Mouse (Mus musculus): ENCODE measurements at regions not wholly inside any gene's neighbourhood (a gene's known extent, or its start where the extent isn't known, plus 50 kb on each side); places are given as distances from the start of the nearest gene placed in this dataset.
"Not testable (repeated sequence)": the region's sequence is repeated elsewhere in the genome, so short reads cannot be mapped to it uniquely, and the experiment has no call there.

- Histone ChIP-seq H3K4me3 (replicated peaks in 1 of 3; ENCODE audit: low read depth in 2 of 3, low read length in 2 of 3, poor library complexity in 1 of 3) (peak overlapping the region in 2 of 3 experiments; percentile 22 to 32), H3K27ac (ENCODE audit: insufficient read depth, low read depth) (peak overlapping the region; percentile 18; the same call in 1 of the 2 replicates), H3K9ac (ENCODE audit: insufficient read depth, low read depth) (peak overlapping the region; percentile 32; the same call in 1 of the 2 replicates), H3K4me1 (ENCODE audit: control insufficient read depth in 1 of 2, insufficient read depth in 2 of 2) (peaks cover 9 to 15% of the 10 kb centered on the region in 2 experiments), H3K4me2 (ENCODE audit: insufficient read depth, low read depth, poor library complexity, severe bottlenecking) (peak overlapping the region; percentile 54)
- H3K79me2 ChIP-seq (replicated peaks; ENCODE audit: control insufficient read depth, extremely low read depth, insufficient read depth, poor library complexity, severe bottlenecking); in situ Hi-C loops (cut with MboI; ENCODE audit: low pct_ligation_motif_present, low pct_unique_long_range_greater_than_20kb, low sequenced_read_pairs); H3K36me3 ChIP-seq (replicated peaks in 1 of 2; ENCODE audit: control insufficient read depth in 1 of 2, insufficient read depth in 1 of 2, low read length in 1 of 2); H3K9me3 ChIP-seq (replicated peaks; ENCODE audit: low read length); H3K27me3 ChIP-seq (replicated peaks); dilution Hi-C loops (cut with MboI; ENCODE audit: extremely low pct_ligation_motif_present, extremely low pct_unique_long_range_greater_than_20kb, low sequenced_read_pairs): not testable (repeated sequence)
- TF ChIP-seq NRF1 (IDR thresholded peaks at IDR 0.05; ENCODE audit: low read depth, low read length): peak; percentile 81
- TF ChIP-seq MYC (IDR thresholded peaks at IDR 0.05; ENCODE audit: low read depth, low read length): 0 out of 2 replicates have a peak, but pooled peaks have one; percentile 36
- TF ChIP-seq TCF12 (IDR thresholded peaks at IDR 0.05; ENCODE audit: low read depth, low read length): 0 out of 2 replicates have a peak, but pooled peaks have one; percentile 24
- TF ChIP-seq CTCF (conservative IDR thresholded peaks at IDR 0.05 in 1 of 2, IDR thresholded peaks at IDR 0.05 in 1 of 2; ENCODE audit: low read depth in 2 of 2, low read length in 2 of 2): peak; percentile 29 to 82; a peak in 3 of 4 replicates
- peak; percentile 25 for TF ChIP-seq RAD21 (IDR thresholded peaks at IDR 0.05; ENCODE audit: low read depth, low read length)
- peak; percentile 58 for TF ChIP-seq SMC3 (IDR thresholded peaks at IDR 0.05; ENCODE audit: low read depth, low read length)
- DNase-seq (ENCODE audit: extremely low read depth): peak; percentile 87
Measured at GRCm38 (mm10) chr10:86636953-86637376, 68.3 kb downstream of the Hsp90b1 start.

GRCm38 (mm10) chr10:86636515-86636914 lies 68.8 kb downstream of the Hsp90b1 start:
- dilution Hi-C loops (cut with MboI; ENCODE audit: extremely low pct_ligation_motif_present, extremely low pct_unique_long_range_greater_than_20kb, low sequenced_read_pairs); H3K4me3 ChIP-seq (replicated peaks in 1 of 3; ENCODE audit: low read depth in 2 of 3, low read length in 2 of 3, poor library complexity in 1 of 3); H3K79me2 ChIP-seq (replicated peaks; ENCODE audit: control insufficient read depth, extremely low read depth, insufficient read depth, poor library complexity, severe bottlenecking); H3K36me3 ChIP-seq (replicated peaks in 1 of 2; ENCODE audit: control insufficient read depth in 1 of 2, insufficient read depth in 1 of 2, low read length in 1 of 2); in situ Hi-C loops (cut with MboI; ENCODE audit: low pct_ligation_motif_present, low pct_unique_long_range_greater_than_20kb, low sequenced_read_pairs); H3K9me3 ChIP-seq (replicated peaks; ENCODE audit: low read length); H3K27me3 ChIP-seq (replicated peaks); DNase-seq (ENCODE audit: extremely low read depth); H3K27ac ChIP-seq (ENCODE audit: insufficient read depth, low read depth): not testable (repeated sequence)
- Histone ChIP-seq H3K9ac (ENCODE audit: insufficient read depth, low read depth) (0 out of 2 replicates have a peak overlapping the region, but pooled peaks have one; percentile 14), H3K4me2 (ENCODE audit: insufficient read depth, low read depth, poor library complexity, severe bottlenecking) (peak overlapping the region; percentile 54), H3K4me1 (ENCODE audit: control insufficient read depth in 1 of 2, insufficient read depth in 2 of 2) (peaks cover 9 to 15% of the 10 kb centered on the region in 2 experiments)

- H3K4me3 ChIP-seq (replicated peaks in 1 of 3; ENCODE audit: low read depth in 2 of 3, low read length in 2 of 3, poor library complexity in 1 of 3); DNase-seq (ENCODE audit: extremely low read depth); H3K27me3 ChIP-seq (replicated peaks); H3K79me2 ChIP-seq (replicated peaks; ENCODE audit: control insufficient read depth, extremely low read depth, insufficient read depth, poor library complexity, severe bottlenecking); H3K9ac ChIP-seq (ENCODE audit: insufficient read depth, low read depth); H3K36me3 ChIP-seq (replicated peaks in 1 of 2; ENCODE audit: control insufficient read depth in 1 of 2, insufficient read depth in 1 of 2, low read length in 1 of 2); H3K4me1 ChIP-seq (ENCODE audit: control insufficient read depth in 1 of 2, insufficient read depth in 2 of 2); in situ Hi-C loops (cut with MboI; ENCODE audit: low pct_ligation_motif_present, low pct_unique_long_range_greater_than_20kb, low sequenced_read_pairs); dilution Hi-C loops (cut with MboI; ENCODE audit: extremely low pct_ligation_motif_present, extremely low pct_unique_long_range_greater_than_20kb, low sequenced_read_pairs); H3K27ac ChIP-seq (ENCODE audit: insufficient read depth, low read depth); H3K9me3 ChIP-seq (replicated peaks; ENCODE audit: low read length); H3K4me2 ChIP-seq (ENCODE audit: insufficient read depth, low read depth, poor library complexity, severe bottlenecking): not testable (repeated sequence)
Measured at GRCm38 (mm10) chr10:86626734-86627133, 78.6 kb downstream of the Hsp90b1 start.

DNA sequence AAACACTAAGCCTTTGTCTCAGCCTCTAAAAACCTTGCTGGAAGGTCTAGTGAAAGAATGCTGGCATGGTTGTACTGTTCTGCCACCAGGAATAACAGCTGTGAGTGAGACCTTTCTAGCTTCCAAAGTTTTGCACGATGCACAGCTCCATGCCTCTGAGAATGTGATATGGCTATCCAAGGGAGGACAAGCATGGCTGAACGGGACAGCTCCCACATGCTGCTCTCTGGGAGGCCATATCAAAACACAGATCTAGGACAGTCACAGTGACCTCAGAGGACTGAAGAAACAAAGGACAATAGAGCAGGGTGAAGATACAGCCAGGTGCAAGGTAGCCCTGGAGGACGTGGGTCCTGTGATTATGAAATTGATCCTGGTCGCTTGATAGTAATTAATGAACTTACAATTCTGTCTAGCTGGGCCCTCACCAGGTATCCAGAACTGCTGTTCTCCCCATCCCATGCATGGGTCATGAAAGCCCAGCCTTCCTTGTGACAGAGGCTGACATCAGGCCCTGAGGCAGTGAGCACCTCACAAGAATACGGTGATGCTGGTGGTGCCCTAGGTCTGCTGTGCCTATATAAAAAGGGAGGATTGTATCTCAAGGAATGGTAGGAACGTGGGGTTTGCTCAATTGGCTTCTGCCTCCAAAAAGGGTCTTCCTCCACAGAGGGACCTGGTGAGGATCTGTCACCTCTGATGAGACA lies 87.2 kb downstream of the Hsp90b1 start:
- H3K4me3 ChIP-seq (replicated peaks in 1 of 3; ENCODE audit: low read depth in 2 of 3, low read length in 2 of 3, poor library complexity in 1 of 3); H3K27me3 ChIP-seq (replicated peaks); dilution Hi-C loops (cut with MboI; ENCODE audit: extremely low pct_ligation_motif_present, extremely low pct_unique_long_range_greater_than_20kb, low sequenced_read_pairs); H3K36me3 ChIP-seq (replicated peaks in 1 of 2; ENCODE audit: control insufficient read depth in 1 of 2, insufficient read depth in 1 of 2, low read length in 1 of 2); H3K9ac ChIP-seq (ENCODE audit: insufficient read depth, low read depth); DNase-seq (ENCODE audit: extremely low read depth); H3K9me3 ChIP-seq (replicated peaks; ENCODE audit: low read length); H3K4me2 ChIP-seq (ENCODE audit: insufficient read depth, low read depth, poor library complexity, severe bottlenecking); in situ Hi-C loops (cut with MboI; ENCODE audit: low pct_ligation_motif_present, low pct_unique_long_range_greater_than_20kb, low sequenced_read_pairs); H3K79me2 ChIP-seq (replicated peaks; ENCODE audit: control insufficient read depth, extremely low read depth, insufficient read depth, poor library complexity, severe bottlenecking); H3K27ac ChIP-seq (ENCODE audit: insufficient read depth, low read depth); H3K4me1 ChIP-seq (ENCODE audit: control insufficient read depth in 1 of 2, insufficient read depth in 2 of 2): not testable (repeated sequence)

DNA sequence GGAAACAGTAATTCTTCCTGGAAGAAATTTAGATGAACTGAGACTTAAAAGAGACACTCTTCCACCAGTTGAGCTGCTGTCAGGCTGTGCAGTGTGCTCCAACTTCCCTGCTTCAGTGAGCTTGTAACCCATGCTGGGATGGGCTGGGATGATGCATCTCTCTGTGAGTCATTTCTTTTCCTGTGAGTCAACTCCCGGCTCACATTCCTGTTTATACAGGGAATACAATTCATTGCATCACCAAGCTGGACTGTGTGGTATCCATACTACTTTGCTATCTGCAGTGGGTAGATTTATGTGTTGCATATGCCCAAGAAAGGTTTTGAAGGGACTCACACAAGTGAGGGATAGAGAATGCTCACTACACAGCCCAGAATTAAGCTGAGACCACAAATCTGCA lies 93.0 kb downstream of the Hsp90b1 start:
- dilution Hi-C loops (cut with MboI; ENCODE audit: extremely low pct_ligation_motif_present, extremely low pct_unique_long_range_greater_than_20kb, low sequenced_read_pairs); H3K9me3 ChIP-seq (replicated peaks; ENCODE audit: low read length); H3K4me2 ChIP-seq (ENCODE audit: insufficient read depth, low read depth, poor library complexity, severe bottlenecking); H3K36me3 ChIP-seq (replicated peaks in 1 of 2; ENCODE audit: control insufficient read depth in 1 of 2, insufficient read depth in 1 of 2, low read length in 1 of 2); DNase-seq (ENCODE audit: extremely low read depth); H3K27ac ChIP-seq (ENCODE audit: insufficient read depth, low read depth); in situ Hi-C loops (cut with MboI; ENCODE audit: low pct_ligation_motif_present, low pct_unique_long_range_greater_than_20kb, low sequenced_read_pairs); H3K27me3 ChIP-seq (replicated peaks); H3K4me3 ChIP-seq (replicated peaks in 1 of 3; ENCODE audit: low read depth in 2 of 3, low read length in 2 of 3, poor library complexity in 1 of 3); H3K79me2 ChIP-seq (replicated peaks; ENCODE audit: control insufficient read depth, extremely low read depth, insufficient read depth, poor library complexity, severe bottlenecking); H3K9ac ChIP-seq (ENCODE audit: insufficient read depth, low read depth): not testable (repeated sequence)
- H3K4me1 ChIP-seq (ENCODE audit: control insufficient read depth in 1 of 2, insufficient read depth in 2 of 2): peaks cover 5 to 15% of the 10 kb centered on the region in 2 experiments; a peak in 3 of 4 replicates

Data from CH12.LX (cell line).